Mouse (Mus musculus) liver, embryonic 14.5 days (tissue): ENCODE measurements around the gene Dctn2.

ENCODE experiments used
- CTCF ChIP-seq: IDR thresholded peaks from 2 replicates; pipeline ENCODE4 v1.5.1; 2016; ENCODE audit warnings: antibody characterized with exemption, low read depth, control low read depth
- EP300 ChIP-seq: IDR thresholded peaks from 2 replicates; pipeline ENCODE4 v1.6.1; 2016; ENCODE audit warnings: antibody characterized with exemption, low read depth

GRCm38 (mm10) chr10:127262548-127263398 is 3.4 kb upstream of the Dctn2 start, which contains the start of gene Kif5a:
- TF ChIP-seq CTCF (0 out of 2 replicates have a peak, but pooled peaks have one; percentile 3), EP300 (no peak)
